Comparison of ENCODE assay signal across 14 mouse cellular contexts in the genomic region with DNA sequence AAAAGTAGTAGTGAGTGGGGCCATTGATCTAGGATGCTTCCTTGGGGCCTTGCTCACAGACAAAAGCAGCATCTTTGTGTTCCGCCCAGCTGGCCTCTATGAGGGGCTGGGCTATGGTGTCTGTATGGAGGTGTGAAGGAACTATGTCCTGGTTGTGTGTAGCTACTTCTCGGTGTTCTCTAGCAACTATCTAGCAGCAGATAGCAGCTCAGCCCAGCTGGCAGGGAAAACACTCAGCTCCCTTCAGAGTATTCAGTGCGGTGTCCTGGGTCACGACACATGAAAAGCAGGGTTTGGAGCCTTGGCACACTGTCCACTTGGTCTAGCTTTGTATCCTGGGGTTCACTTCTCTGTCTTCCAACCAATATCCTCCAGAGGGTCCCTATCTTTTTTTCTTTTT.
"Had no signal": no experiment of that assay in that cellular context is flagged by ENCODE, and none has a peak within 500 bp of the region (broad histone marks: within the 10 kb centered on the region; RNA-seq: fewer than 3 reads in every experiment).

No protein-coding gene starts in this region.

- H3K9me3 ChIP-seq: limb, embryonic 15.5 days; liver, embryonic 12.5 days; megakaryocyte, embryonic 14.5 days; midbrain, embryonic 12.5 days had no signal

- H3K4me1 ChIP-seq: limb, embryonic 15.5 days; liver, embryonic 12.5 days; megakaryocyte, embryonic 14.5 days; midbrain, embryonic 12.5 days had no signal

- H3K36me3 ChIP-seq: limb, embryonic 15.5 days; liver, embryonic 12.5 days; midbrain, embryonic 12.5 days had no signal

- DNase-seq: kidney, postnatal 25 days; layer of hippocampus, adult 9-11 months; layer of hippocampus, postnatal 36 days; lung, embryonic 14.5 days; lung, postnatal 14 days; right cerebral cortex, postnatal 4 days; spleen, adult 18-20 months; thymus, adult 18-20 months; thymus, postnatal 14 days had no signal

- ATAC-seq: liver, embryonic 12.5 days had no signal

- H3K4me3 ChIP-seq: limb, embryonic 15.5 days; liver, embryonic 12.5 days; megakaryocyte, embryonic 14.5 days; midbrain, embryonic 12.5 days had no signal

- H3K4me2 ChIP-seq: limb, embryonic 15.5 days; liver, embryonic 12.5 days; lung, embryonic 14.5 days; midbrain, embryonic 12.5 days had no signal

- H3K9ac ChIP-seq: limb, embryonic 15.5 days; liver, embryonic 12.5 days; lung, embryonic 14.5 days; midbrain, embryonic 12.5 days had no signal

- H3K27ac ChIP-seq: limb, embryonic 15.5 days; liver, embryonic 12.5 days; macrophage; midbrain, embryonic 12.5 days had no signal

- H3K27me3 ChIP-seq: limb, embryonic 15.5 days; liver, embryonic 12.5 days; megakaryocyte, embryonic 14.5 days; midbrain, embryonic 12.5 days had no signal
